21 mouse cellular contexts compared by ENCODE assay signal in the genomic region with DNA sequence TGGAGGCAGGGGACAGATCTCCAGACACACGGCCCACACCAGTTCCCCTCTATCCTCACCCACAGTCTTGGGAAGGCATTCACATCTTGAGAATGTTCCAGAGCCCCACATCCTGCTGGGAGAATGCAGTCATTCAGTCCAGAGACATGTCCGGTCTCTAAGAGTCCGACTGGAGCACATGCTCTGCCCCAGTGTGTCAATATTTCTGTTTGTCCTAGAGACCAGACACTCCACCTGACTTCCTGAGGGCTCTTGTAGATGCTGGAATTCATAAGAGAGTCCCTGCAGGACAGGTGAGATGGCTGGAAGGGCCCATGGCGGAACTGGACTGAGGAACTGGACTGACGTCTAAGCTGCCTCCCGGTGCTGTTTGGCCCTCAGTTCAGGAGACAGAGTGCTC. TPM values are rescaled to one million over a fixed set of nuclear protein-coding genes. Genes with fewer than 3 reads are reported as not detected.
DNase-seq lines count a peak whose midpoint lies in the region; ATAC-seq and TF ChIP-seq lines count a peak whose summit lies in the region.
"Had no signal": no experiment of that assay in that cellular context is flagged by ENCODE, and none has a peak within 500 bp of the region (broad histone marks: within the 10 kb centered on the region; RNA-seq: fewer than 3 reads in every experiment).

No protein-coding gene starts in this region.

- intact Hi-C loops in heart, adult 2 months (cut with DNase I): no loop called here

- H3K4me2 ChIP-seq in heart, embryonic 11.5 days: no peak overlapping the region
- no peak overlapping the region for H3K4me2 ChIP-seq in lung, embryonic 14.5 days
- H3K4me2 ChIP-seq: embryonic facial prominence, embryonic 15.5 days; heart, embryonic 15.5 days; hindbrain, embryonic 15.5 days had no signal

- peaks cover 5% of the 10 kb centered on the region; the same call in 1 of the 2 replicates for H3K36me3 ChIP-seq in heart, adult 2 months (ENCODE audit: control insufficient read depth, insufficient read depth, low read length)
- H3K36me3 ChIP-seq in heart, embryonic 11.5 days (ENCODE audit: control insufficient read depth, insufficient read depth, low read length): 0 out of 2 replicates have a peak, but pooled peaks cover 3% of the 10 kb centered on the region
- peaks cover 10% of the 10 kb centered on the region; the same call in 1 of the 2 replicates for H3K36me3 ChIP-seq in lung, embryonic 14.5 days (ENCODE audit: insufficient read depth)
- H3K36me3 ChIP-seq: hindbrain, embryonic 15.5 days had no signal

- H3K9ac ChIP-seq in heart, adult 2 months (ENCODE audit: low read depth, low read length): no peak overlapping the region
- no peak overlapping the region for H3K9ac ChIP-seq in heart, embryonic 11.5 days (ENCODE audit: low read depth, low read length)
- H3K9ac ChIP-seq in lung, embryonic 14.5 days: no peak overlapping the region
- H3K9ac ChIP-seq: embryonic facial prominence, embryonic 15.5 days; heart, embryonic 15.5 days; hindbrain, embryonic 15.5 days had no signal

- no peaks in the 10 kb centered on the region for H3K9me3 ChIP-seq in heart, embryonic 11.5 days (replicated peaks; ENCODE audit: control insufficient read depth, low read length)
- H3K9me3 ChIP-seq in lung, embryonic 14.5 days (ENCODE audit: low read depth, low read length): no peaks in the 10 kb centered on the region
- H3K9me3 ChIP-seq: embryonic facial prominence, embryonic 15.5 days; forebrain, embryonic 10.5 days; heart, embryonic 15.5 days; hindbrain, embryonic 15.5 days had no signal

- TF ChIP-seq CTCF in heart, adult 2 months (IDR thresholded peaks at IDR 0.05): no peak
- no peak for TF ChIP-seq CTCF in lung, embryonic 14.5 days (IDR thresholded peaks at IDR 0.05; ENCODE audit: low read depth)

- WGBS in heart, adult 2 months: 47% methylated on average over 6 of the region's 6 CpGs
- 82% methylated on average over 6 of the region's 6 CpGs for WGBS in heart, embryonic 11.5 days (ENCODE audit: insufficient replicate concordance)
- 63% methylated on average over 6 of the region's 6 CpGs for WGBS in lung, embryonic 14.5 days

- H3K27ac ChIP-seq in heart, adult 2 months: peak overlapping the region; percentile 48
- no peak overlapping the region for H3K27ac ChIP-seq in heart, embryonic 11.5 days (ENCODE audit: low read depth, low read length)
- H3K27ac ChIP-seq in brown adipose tissue, adult 24 weeks (replicated peaks; ENCODE audit: low read depth, low read length): peak overlapping the region; percentile 87
- 0 out of 2 replicates have a peak overlapping the region, but pooled peaks have one; percentile 39 for H3K27ac ChIP-seq in lung, embryonic 14.5 days (ENCODE audit: low read depth)
- H3K27ac ChIP-seq: embryonic facial prominence, embryonic 15.5 days; heart, embryonic 15.5 days; hindbrain, embryonic 15.5 days had no signal

- no peak overlapping the region for H3K4me3 ChIP-seq in heart, adult 2 months
- no peak overlapping the region for H3K4me3 ChIP-seq in heart, embryonic 11.5 days (ENCODE audit: low read depth, low read length)
- no peak overlapping the region for H3K4me3 ChIP-seq in brown adipose tissue, adult 24 weeks (ENCODE audit: insufficient read depth, low read depth, low read length)
- H3K4me3 ChIP-seq in lung, embryonic 14.5 days (ENCODE audit: low read depth, low read length): no peak overlapping the region
- H3K4me3 ChIP-seq: embryonic facial prominence, embryonic 15.5 days; erythroblast, embryonic 14.5 days; forebrain, embryonic 10.5 days; heart, embryonic 15.5 days; hindbrain, embryonic 15.5 days had no signal

- no peak for DNase-seq in heart, adult 2 months
- DNase-seq in lung, embryonic 14.5 days: no peak
- peak; percentile 40 for DNase-seq in lung, postnatal 10 days
- no peak for DNase-seq in thymus, postnatal 25 days
- DNase-seq in spleen, adult 18-20 months: no peak
- DNase-seq: adrenal gland, postnatal 25 days; cerebellum, adult 2 months; cerebellum, postnatal 10 days; embryo, embryonic 11 days; gastrocnemius, postnatal 10 days had no signal

- TF ChIP-seq POLR2A in heart, adult 2 months (IDR thresholded peaks at IDR 0.05; ENCODE audit: insufficient read depth, low read depth, low read length): no peak

- no peaks in the 10 kb centered on the region for H3K27me3 ChIP-seq in heart, adult 2 months (ENCODE audit: control insufficient read depth, insufficient read depth, low read length)
- no peaks in the 10 kb centered on the region for H3K27me3 ChIP-seq in heart, embryonic 11.5 days (ENCODE audit: control insufficient read depth, insufficient read depth, low read length)
- no peaks in the 10 kb centered on the region for H3K27me3 ChIP-seq in lung, embryonic 14.5 days (ENCODE audit: insufficient read depth, low read length)
- H3K27me3 ChIP-seq: embryonic facial prominence, embryonic 15.5 days; heart, embryonic 15.5 days; hindbrain, embryonic 15.5 days; Patski had no signal

- TF ChIP-seq EP300 in heart, adult 2 months (IDR thresholded peaks at IDR 0.05; ENCODE audit: insufficient read depth, low read depth, low read length): no peak

- peaks cover 4% of the 10 kb centered on the region for H3K79me2 ChIP-seq in heart, adult 2 months (replicated peaks; ENCODE audit: control insufficient read depth, insufficient read depth, low read length)

- H3K4me1 ChIP-seq in heart, adult 2 months (ENCODE audit: control insufficient read depth, insufficient read depth, low read length): peaks cover 40% of the 10 kb centered on the region
- H3K4me1 ChIP-seq in heart, embryonic 11.5 days (ENCODE audit: control insufficient read depth, insufficient read depth, low read length): peaks cover 40% of the 10 kb centered on the region
- peaks cover 51% of the 10 kb centered on the region for H3K4me1 ChIP-seq in brown adipose tissue, adult 24 weeks (ENCODE audit: control insufficient read depth, insufficient read depth, insufficient read length, low read length)
- H3K4me1 ChIP-seq in lung, embryonic 14.5 days (ENCODE audit: insufficient read depth): peaks cover 9% of the 10 kb centered on the region; the same call in 1 of the 2 replicates
- H3K4me1 ChIP-seq: hindbrain, embryonic 15.5 days had no signal

- ATAC-seq in heart, embryonic 11.5 days (replicated peaks; ENCODE audit: insufficient number of reproducible peaks, low FRiP score, low TSS enrichment): no peak
- ATAC-seq in lung, embryonic 14.5 days (ENCODE audit: insufficient read depth): peak; percentile 12; the same call in 1 of the 2 replicates
- no peak for ATAC-seq in megakaryocyte progenitor cell, adult 5-6 weeks (replicated peaks; ENCODE audit: poor library complexity)
- ATAC-seq: activated CD4-positive, CD25-positive, alpha-beta regulatory T cell, adult 4 months; forebrain, embryonic 14.5 days; Patski had no signal

RNA-seq across cellular contexts. Expression of gene Col4a1, which starts 38.7 kb away (rescaled TPM):
- 100 to 1,000 TPM; 221 to 311 TPM for total RNA-seq in heart, adult 2 months (2021)
- polyA plus RNA-seq in heart, adult 2 months (2012; rRNA removed): 258 and 384 TPM in 2 replicates
- polyA plus RNA-seq in heart, embryonic 11.5 days (2014; fragmentation: Nextera tagmentation; extraction: Ambion mirVana): 150 and 187 TPM in 2 replicates
- 142 and 186 TPM in 2 replicates for polyA plus RNA-seq in brown adipose tissue, adult 24 weeks (2012; ENCODE audit: insufficient read depth, insufficient read length, missing spikeins)
- polyA plus RNA-seq in lung, embryonic 14.5 days (2014; fragmentation: Nextera tagmentation; extraction: Ambion mirVana): 372 and 389 TPM in 2 replicates
- total RNA-seq in megakaryocyte progenitor cell, adult 5-6 weeks (2015): 0.29 and 0.32 TPM in 2 replicates
- total RNA-seq in megakaryocyte progenitor cell, adult 5-6 weeks (2017): 0.08 and 1.8 TPM in 2 replicates
- polyA plus RNA-seq: activated CD4-positive, CD25-positive, alpha-beta regulatory T cell, adult 4 months had no signal

RNA-seq across cellular contexts. Expression of gene Col4a2, which starts 38.8 kb away (rescaled TPM):
- total RNA-seq in heart, adult 2 months (2021): 100 to 1,000 TPM; 139 to 172 TPM
- polyA plus RNA-seq in heart, adult 2 months (2012; rRNA removed): 104 and 139 TPM in 2 replicates
- polyA plus RNA-seq in heart, embryonic 11.5 days (2014; fragmentation: Nextera tagmentation; extraction: Ambion mirVana): 40.6 and 51.0 TPM in 2 replicates
- 51.1 and 77.2 TPM in 2 replicates for polyA plus RNA-seq in brown adipose tissue, adult 24 weeks (2012; ENCODE audit: insufficient read depth, insufficient read length, missing spikeins)
- 103 and 111 TPM in 2 replicates for polyA plus RNA-seq in lung, embryonic 14.5 days (2014; fragmentation: Nextera tagmentation; extraction: Ambion mirVana)
- total RNA-seq in megakaryocyte progenitor cell, adult 5-6 weeks (2015): 0.22 and 0.29 TPM in 2 replicates
- total RNA-seq in megakaryocyte progenitor cell, adult 5-6 weeks (2017): 0.46 and 0.64 TPM in 2 replicates
- polyA plus RNA-seq: activated CD4-positive, CD25-positive, alpha-beta regulatory T cell, adult 4 months had no signal
